Mouse (Mus musculus): ENCODE measurements around the gene Itih4. TPM values are rescaled to one million over a fixed set of nuclear protein-coding genes. Genes with fewer than 3 reads are reported as not detected.

Gene Itih4
- not detected in 2 replicates for polyA plus RNA-seq (2014; fragmentation: Nextera tagmentation; extraction: Ambion mirVana)

DNA sequence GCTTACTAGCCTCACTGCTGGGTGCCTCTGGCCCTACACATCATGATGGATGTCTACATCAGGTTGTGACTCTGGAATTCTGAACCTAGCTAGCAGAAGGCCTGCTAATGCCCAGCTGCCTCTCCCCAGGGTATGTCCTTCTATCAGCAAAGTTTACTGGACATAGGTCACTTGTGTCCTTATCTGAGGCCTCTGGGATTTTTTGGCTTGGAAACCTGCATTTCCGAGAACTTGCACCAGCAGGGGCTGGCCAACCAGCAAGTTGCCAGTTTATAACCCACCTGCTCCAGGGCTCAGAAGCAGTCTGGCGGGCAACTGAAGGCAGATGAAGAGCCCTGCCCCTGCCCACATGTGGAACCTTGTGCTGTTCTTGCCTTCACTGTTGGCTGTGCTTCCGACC is at the start of gene Itih4:
Itih4 (plus strand) TSS at position 273 of the 400 bp plus-strand sequence.
- H3K27ac ChIP-seq (ENCODE audit: low read depth, low read length) = no peak within 1 kb of the TSS
- ATAC-seq (replicated peaks; ENCODE audit: insufficient number of reproducible peaks, low FRiP score, low TSS enrichment) = no peak
- no peaks in the 10 kb centered on the region for H3K9me3 ChIP-seq (replicated peaks; ENCODE audit: control insufficient read depth, low read length)
- no peaks in the 10 kb centered on the region for H3K36me3 ChIP-seq (ENCODE audit: control insufficient read depth, insufficient read depth, low read length)
- no peak within 1 kb of the TSS for H3K4me2 ChIP-seq
- WGBS (ENCODE audit: insufficient replicate concordance) = 85% methylated on average over 3 of the region's 3 CpGs
- H3K4me1 ChIP-seq (ENCODE audit: control insufficient read depth, insufficient read depth, low read length) = no peaks in the 10 kb centered on the region
- no peak within 1 kb of the TSS for H3K9ac ChIP-seq (ENCODE audit: low read depth, low read length)
- H3K27me3 ChIP-seq (ENCODE audit: control insufficient read depth, insufficient read depth, low read length) = no peaks in the 10 kb centered on the region
- no peak within 1 kb of the TSS for H3K4me3 ChIP-seq (ENCODE audit: low read depth, low read length)

- H3K4me1 ChIP-seq (ENCODE audit: control insufficient read depth, insufficient read depth, low read length) = peaks cover 11% of the 10 kb centered on the region; the same call in 1 of the 2 replicates
- no peak overlapping the region for H3K9ac ChIP-seq (ENCODE audit: low read depth, low read length)
- H3K4me3 ChIP-seq (ENCODE audit: low read depth, low read length) = no peak overlapping the region
- no peaks in the 10 kb centered on the region for H3K9me3 ChIP-seq (replicated peaks; ENCODE audit: control insufficient read depth, low read length)
- no peaks in the 10 kb centered on the region for H3K36me3 ChIP-seq (ENCODE audit: control insufficient read depth, insufficient read depth, low read length)
- H3K4me2 ChIP-seq = no peak overlapping the region
- H3K27me3 ChIP-seq (ENCODE audit: control insufficient read depth, insufficient read depth, low read length) = no peaks in the 10 kb centered on the region
- no peak overlapping the region for H3K27ac ChIP-seq (ENCODE audit: low read depth, low read length)
- 72% methylated on average over 14 of the region's 14 CpGs for WGBS (ENCODE audit: insufficient replicate concordance)
- ATAC-seq (replicated peaks; ENCODE audit: insufficient number of reproducible peaks, low FRiP score, low TSS enrichment) = no peak
Measured at GRCm38 (mm10) chr14:30837416-30837996, 48.8 kb upstream of the Itih4 start.

- Histone ChIP-seq H3K4me1 (ENCODE audit: control insufficient read depth, insufficient read depth, low read length) (no peaks in the 10 kb centered on the region), H3K9me3 (replicated peaks; ENCODE audit: control insufficient read depth, low read length) (no peaks in the 10 kb centered on the region), H3K27ac (ENCODE audit: low read depth, low read length) (no peak overlapping the region), H3K4me3 (ENCODE audit: low read depth, low read length) (no peak overlapping the region), H3K4me2 (no peak overlapping the region), H3K36me3 (ENCODE audit: control insufficient read depth, insufficient read depth, low read length) (no peaks in the 10 kb centered on the region; the same call in 1 of the 2 replicates), H3K27me3 (ENCODE audit: control insufficient read depth, insufficient read depth, low read length) (no peaks in the 10 kb centered on the region), H3K9ac (ENCODE audit: low read depth, low read length) (no peak overlapping the region)
- ATAC-seq (replicated peaks; ENCODE audit: insufficient number of reproducible peaks, low FRiP score, low TSS enrichment) = no peak
- WGBS (ENCODE audit: insufficient replicate concordance) = 86% methylated on average over 3 of the region's 3 CpGs
Measured at GRCm38 (mm10) chr14:30843701-30844100, 42.6 kb upstream of the Itih4 start.

GRCm38 (mm10) chr14:30850504-30850903 is 35.8 kb upstream of the Itih4 start:
- no peak overlapping the region for H3K9ac ChIP-seq (ENCODE audit: low read depth, low read length)
- no peaks in the 10 kb centered on the region for H3K36me3 ChIP-seq (ENCODE audit: control insufficient read depth, insufficient read depth, low read length)
- no peaks in the 10 kb centered on the region for H3K4me1 ChIP-seq (ENCODE audit: control insufficient read depth, insufficient read depth, low read length)
- WGBS (ENCODE audit: insufficient replicate concordance) = 85% methylated on average over 5 of the region's 5 CpGs
- no peak overlapping the region for H3K27ac ChIP-seq (ENCODE audit: low read depth, low read length)
- H3K27me3 ChIP-seq (ENCODE audit: control insufficient read depth, insufficient read depth, low read length) = no peaks in the 10 kb centered on the region
- H3K4me2 ChIP-seq = no peak overlapping the region
- H3K4me3 ChIP-seq (ENCODE audit: low read depth, low read length) = no peak overlapping the region
- no peaks in the 10 kb centered on the region for H3K9me3 ChIP-seq (replicated peaks; ENCODE audit: control insufficient read depth, low read length)
- no peak for ATAC-seq (replicated peaks; ENCODE audit: insufficient number of reproducible peaks, low FRiP score, low TSS enrichment)

GRCm38 (mm10) chr14:30852325-30852724 is 34.0 kb upstream of the Itih4 start:
- peaks cover 5% of the 10 kb centered on the region; the same call in 1 of the 2 replicates for H3K4me1 ChIP-seq (ENCODE audit: control insufficient read depth, insufficient read depth, low read length)
- H3K4me2 ChIP-seq = no peak overlapping the region
- ATAC-seq (replicated peaks; ENCODE audit: insufficient number of reproducible peaks, low FRiP score, low TSS enrichment) = no peak
- no peak overlapping the region for H3K4me3 ChIP-seq (ENCODE audit: low read depth, low read length)
- no peak overlapping the region for H3K27ac ChIP-seq (ENCODE audit: low read depth, low read length)
- no peaks in the 10 kb centered on the region for H3K36me3 ChIP-seq (ENCODE audit: control insufficient read depth, insufficient read depth, low read length)
- no peaks in the 10 kb centered on the region for H3K27me3 ChIP-seq (ENCODE audit: control insufficient read depth, insufficient read depth, low read length)
- H3K9ac ChIP-seq (ENCODE audit: low read depth, low read length) = no peak overlapping the region
- no peaks in the 10 kb centered on the region for H3K9me3 ChIP-seq (replicated peaks; ENCODE audit: control insufficient read depth, low read length)
- WGBS (ENCODE audit: insufficient replicate concordance) = 79% methylated on average over 5 of the region's 5 CpGs

GRCm38 (mm10) chr14:30855316-30855715 is 31.0 kb upstream of the Itih4 start:
- ATAC-seq (replicated peaks; ENCODE audit: insufficient number of reproducible peaks, low FRiP score, low TSS enrichment) = no peak
- Histone ChIP-seq H3K4me3 (ENCODE audit: low read depth, low read length) (no peak overlapping the region), H3K36me3 (ENCODE audit: control insufficient read depth, insufficient read depth, low read length) (no peaks in the 10 kb centered on the region), H3K9me3 (replicated peaks; ENCODE audit: control insufficient read depth, low read length) (no peaks in the 10 kb centered on the region), H3K27me3 (ENCODE audit: control insufficient read depth, insufficient read depth, low read length) (no peaks in the 10 kb centered on the region), H3K27ac (ENCODE audit: low read depth, low read length) (no peak overlapping the region), H3K4me2 (no peak overlapping the region), H3K4me1 (ENCODE audit: control insufficient read depth, insufficient read depth, low read length) (peaks cover 5% of the 10 kb centered on the region; the same call in 1 of the 2 replicates), H3K9ac (ENCODE audit: low read depth, low read length) (no peak overlapping the region)
- WGBS (ENCODE audit: insufficient replicate concordance) = 88% methylated on average over 3 of the region's 3 CpGs

DNA sequence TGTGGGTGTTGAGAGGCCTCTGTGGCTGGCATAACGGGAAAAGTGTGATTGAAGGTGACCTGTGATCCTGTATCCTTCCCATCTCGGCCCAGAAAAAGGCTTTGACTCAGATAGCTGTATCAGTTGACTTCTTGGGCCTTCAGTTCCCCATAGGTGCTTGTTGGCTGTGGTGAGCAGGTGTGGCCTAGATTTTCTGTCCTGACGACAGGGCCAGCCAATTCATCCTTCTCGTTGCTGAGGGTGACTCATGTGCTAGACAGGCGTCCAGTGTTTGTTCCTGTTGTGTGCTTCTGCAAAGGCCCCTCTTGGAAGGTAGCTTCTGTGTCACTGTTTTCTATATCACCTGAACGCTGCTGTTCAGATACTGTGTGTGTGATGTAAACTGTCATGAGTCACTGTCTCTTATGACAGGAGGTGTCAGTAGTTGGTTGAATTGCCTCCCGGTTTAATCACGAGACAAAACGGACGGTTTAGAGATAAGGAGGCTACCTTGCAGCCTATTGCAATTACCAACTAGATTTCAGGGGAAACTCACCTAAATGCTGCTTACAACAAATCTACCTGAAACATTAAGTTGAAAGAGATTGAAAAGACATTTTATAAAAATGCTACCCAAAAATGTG is 29.3 kb upstream of the Itih4 start:
- Histone ChIP-seq H3K27ac (ENCODE audit: low read depth, low read length) (no peak overlapping the region), H3K4me2 (no peak overlapping the region), H3K9me3 (replicated peaks; ENCODE audit: control insufficient read depth, low read length) (no peaks in the 10 kb centered on the region), H3K4me3 (ENCODE audit: low read depth, low read length) (no peak overlapping the region), H3K9ac (ENCODE audit: low read depth, low read length) (no peak overlapping the region), H3K4me1 (ENCODE audit: control insufficient read depth, insufficient read depth, low read length) (peaks cover 5% of the 10 kb centered on the region; the same call in 1 of the 2 replicates), H3K27me3 (ENCODE audit: control insufficient read depth, insufficient read depth, low read length) (no peaks in the 10 kb centered on the region), H3K36me3 (ENCODE audit: control insufficient read depth, insufficient read depth, low read length) (no peaks in the 10 kb centered on the region)
- ATAC-seq (replicated peaks; ENCODE audit: insufficient number of reproducible peaks, low FRiP score, low TSS enrichment) = no peak
- WGBS (ENCODE audit: insufficient replicate concordance) = 57% methylated on average over 10 of the region's 10 CpGs

GRCm38 (mm10) chr14:30857990-30858389 is 28.3 kb upstream of the Itih4 start:
- H3K27ac ChIP-seq (ENCODE audit: low read depth, low read length) = no peak overlapping the region
- WGBS (ENCODE audit: insufficient replicate concordance) = 73% methylated on average over 4 of the region's 4 CpGs
- H3K9me3 ChIP-seq (replicated peaks; ENCODE audit: control insufficient read depth, low read length) = no peaks in the 10 kb centered on the region
- peaks cover 5% of the 10 kb centered on the region; the same call in 1 of the 2 replicates for H3K4me1 ChIP-seq (ENCODE audit: control insufficient read depth, insufficient read depth, low read length)
- no peaks in the 10 kb centered on the region for H3K36me3 ChIP-seq (ENCODE audit: control insufficient read depth, insufficient read depth, low read length)
- ATAC-seq (replicated peaks; ENCODE audit: insufficient number of reproducible peaks, low FRiP score, low TSS enrichment) = no peak
- H3K4me3 ChIP-seq (ENCODE audit: low read depth, low read length) = no peak overlapping the region
- no peaks in the 10 kb centered on the region for H3K27me3 ChIP-seq (ENCODE audit: control insufficient read depth, insufficient read depth, low read length)
- no peak overlapping the region for H3K4me2 ChIP-seq
- no peak overlapping the region for H3K9ac ChIP-seq (ENCODE audit: low read depth, low read length)

Measured in heart, embryonic 11.5 days (tissue).